Mouse (Mus musculus): ENCODE data around the gene Unc13d. TPM values are rescaled to one million over a fixed set of nuclear protein-coding genes. Genes with fewer than 3 reads are reported as not detected.

Unc13d gene
- total RNA-seq, 2 experiments from 2014 or later = 1.3 to 2.1 TPM

DNA sequence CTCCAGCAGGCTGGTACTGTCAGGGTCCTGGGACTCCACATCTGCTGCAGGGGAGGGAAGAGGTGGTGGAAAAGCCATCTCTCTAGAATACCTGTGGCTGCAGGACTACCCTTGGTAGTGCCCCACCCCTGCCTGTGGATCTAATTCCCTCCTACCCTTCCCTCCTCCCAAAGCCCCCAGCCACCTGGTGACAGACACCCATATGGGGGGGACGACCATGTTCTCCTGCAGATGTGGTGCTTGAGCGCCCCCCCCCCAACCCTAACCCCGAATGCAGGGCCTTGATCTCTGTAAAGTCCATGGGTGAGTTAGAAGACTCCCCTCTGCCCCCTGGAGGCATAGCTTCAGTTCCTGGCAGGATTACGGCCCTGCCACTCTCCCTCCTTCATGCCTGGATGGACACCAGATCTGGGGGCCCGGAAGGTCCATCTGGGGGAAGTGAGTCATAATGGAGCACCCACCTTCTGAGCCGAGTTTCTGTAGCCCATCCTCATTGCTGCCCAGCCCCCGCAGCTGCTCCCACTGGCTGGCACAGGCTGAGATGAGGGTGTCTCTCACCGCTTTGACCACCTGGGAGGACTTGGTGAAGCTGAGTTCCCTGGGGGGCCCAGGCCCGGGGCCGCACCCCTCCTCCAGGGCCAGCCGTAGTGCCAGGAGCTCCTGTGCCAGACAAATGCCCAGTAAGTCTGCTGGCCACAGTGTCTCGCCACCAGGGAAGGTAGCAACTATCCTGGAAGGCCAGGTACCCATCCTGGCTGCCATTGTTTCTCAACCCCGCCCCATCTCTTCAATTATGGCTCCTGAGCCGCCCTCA lies 29.4 kb upstream of the Unc13d start:
- DNase-seq (ENCODE audit: low spot score in 2 of 2) = no peak
- H3K27ac ChIP-seq = peak overlapping the region; percentile 28; the same call in 1 of the 2 replicates
- no peak overlapping the region for H3K4me3 ChIP-seq
- TF ChIP-seq CTCF (conservative IDR thresholded peaks at IDR 0.05) = peak; percentile 37

DNA sequence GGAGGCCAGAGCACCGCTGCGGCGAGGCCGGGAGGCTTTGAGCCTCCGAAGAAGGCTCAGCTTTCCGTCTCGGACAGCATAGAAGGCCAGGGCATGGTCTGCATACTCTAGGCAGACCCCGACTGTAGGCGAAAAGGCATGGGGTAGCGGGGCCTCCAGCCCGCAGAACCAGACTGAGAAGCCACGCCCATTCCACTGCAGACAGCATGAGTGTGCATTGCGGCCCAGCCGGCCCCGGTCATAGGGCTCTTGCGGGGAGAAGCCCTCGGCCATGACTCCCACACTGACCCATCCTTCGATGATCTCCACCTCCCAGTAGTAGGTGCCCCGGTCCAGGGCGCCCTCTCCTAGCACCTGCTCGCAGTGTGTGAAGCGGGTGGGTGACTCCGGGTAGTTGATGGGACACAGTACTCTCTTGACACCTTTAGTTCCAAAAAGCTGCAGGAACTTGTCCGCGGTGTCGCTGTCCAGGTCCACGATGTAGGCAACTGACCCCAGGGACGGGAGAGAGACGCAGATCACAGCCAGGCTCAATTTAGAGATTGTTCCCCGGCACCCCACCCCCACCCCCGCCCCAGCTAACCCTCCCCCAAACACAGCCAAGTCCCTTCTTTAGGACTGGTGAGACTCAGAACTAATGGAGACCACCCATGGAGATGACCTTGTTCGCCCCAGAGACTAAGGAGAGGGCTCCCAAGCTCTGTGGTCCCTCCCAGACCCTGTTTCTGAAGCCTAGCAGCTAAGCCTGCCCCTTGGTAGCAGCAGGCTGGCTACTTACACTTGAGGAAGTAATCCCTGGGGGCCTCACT lies 28.6 kb upstream of the Unc13d start:
- H3K27ac ChIP-seq = no peak overlapping the region
- no peak for DNase-seq (ENCODE audit: low spot score in 2 of 2)
- TF ChIP-seq CTCF (conservative IDR thresholded peaks at IDR 0.05) = no peak
- H3K4me3 ChIP-seq = no peak overlapping the region

DNA sequence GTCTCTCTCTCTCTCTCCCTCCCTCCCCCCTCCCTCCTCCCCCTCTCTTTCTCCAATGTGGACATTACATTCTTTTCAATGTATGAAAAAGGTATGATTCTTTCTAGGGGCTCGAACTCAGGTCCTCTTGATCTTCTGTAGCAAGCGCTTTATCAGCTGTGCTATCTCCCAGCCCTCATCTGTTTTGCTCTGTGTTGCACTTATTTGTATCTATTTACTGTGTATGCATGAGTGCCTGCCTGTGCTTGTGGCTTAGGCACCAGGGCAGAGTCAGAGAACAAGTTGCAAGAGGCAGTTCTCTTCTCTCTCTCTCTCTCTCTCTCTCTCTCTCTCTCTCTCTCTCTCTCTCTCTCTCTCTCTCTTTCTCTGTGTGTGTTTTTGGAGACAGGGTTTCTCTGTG lies 27.3 kb upstream of the Unc13d start:
- TF ChIP-seq CTCF (conservative IDR thresholded peaks at IDR 0.05) = no peak
- Histone ChIP-seq H3K27ac (no peak overlapping the region), H3K4me3 (no peak overlapping the region)
- no peak for DNase-seq (ENCODE audit: low spot score in 2 of 2)

GRCm38 (mm10) chr11:116104006-116104646 lies 26.4 kb upstream of the Unc13d start:
- no peak for DNase-seq (ENCODE audit: low spot score in 2 of 2)
- Histone ChIP-seq H3K27ac (peak overlapping the region; percentile 77), H3K4me3 (no peak overlapping the region)
- no peak for TF ChIP-seq CTCF (conservative IDR thresholded peaks at IDR 0.05)

- DNase-seq (ENCODE audit: low spot score in 2 of 2) = no peak
- H3K4me3 ChIP-seq = no peak overlapping the region
- peak overlapping the region; percentile 77; the same call in 1 of the 2 replicates for H3K27ac ChIP-seq
- TF ChIP-seq CTCF (conservative IDR thresholded peaks at IDR 0.05) = no peak
Measured at GRCm38 (mm10) chr11:116103572-116103971, 25.8 kb upstream of the Unc13d start.

GRCm38 (mm10) chr11:116102472-116102871 lies 24.7 kb upstream of the Unc13d start:
- DNase-seq (ENCODE audit: low spot score in 2 of 2) = no peak
- H3K27ac ChIP-seq = peak overlapping the region; percentile 85
- H3K4me3 ChIP-seq = no peak overlapping the region
- no peak for TF ChIP-seq CTCF (conservative IDR thresholded peaks at IDR 0.05)

GRCm38 (mm10) chr11:116101931-116102381 lies 24.2 kb upstream of the Unc13d start:
- DNase-seq (ENCODE audit: low spot score in 2 of 2) = no peak
- H3K4me3 ChIP-seq = no peak overlapping the region
- TF ChIP-seq CTCF (conservative IDR thresholded peaks at IDR 0.05) = peak; percentile 20; the same call in 1 of the 2 replicates
- peak overlapping the region; percentile 85 for H3K27ac ChIP-seq

DNA sequence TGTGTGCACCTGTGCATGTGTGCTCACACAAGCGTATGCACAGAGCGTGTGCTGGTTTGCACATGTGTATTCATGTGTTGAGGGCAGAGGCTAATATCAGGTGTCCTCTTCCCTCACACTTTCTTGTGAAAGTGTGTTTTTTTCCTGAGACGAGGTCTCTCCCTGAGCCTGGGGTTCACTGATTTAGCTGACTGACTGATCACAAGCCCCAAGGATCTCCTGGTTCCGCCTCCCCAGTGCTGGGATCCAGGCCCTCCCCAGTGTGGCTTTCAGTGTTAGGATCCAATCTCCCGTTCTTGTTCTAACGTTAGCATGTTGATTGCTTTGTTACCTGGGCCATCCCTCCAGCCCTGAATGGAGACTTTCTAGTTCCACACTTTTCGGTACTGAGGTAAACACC lies 23.1 kb upstream of the Unc13d start:
- Histone ChIP-seq H3K27ac (peak overlapping the region; percentile 85), H3K4me3 (no peak overlapping the region)
- DNase-seq (ENCODE audit: low spot score in 2 of 2) = no peak
- no peak for TF ChIP-seq CTCF (conservative IDR thresholded peaks at IDR 0.05)

- Histone ChIP-seq H3K4me3 (no peak overlapping the region), H3K27ac (no peak overlapping the region)
- TF ChIP-seq CTCF (conservative IDR thresholded peaks at IDR 0.05) = no peak
- no peak for DNase-seq (ENCODE audit: low spot score in 2 of 2)
Measured at GRCm38 (mm10) chr11:116100385-116100784, 22.6 kb upstream of the Unc13d start.

DNA sequence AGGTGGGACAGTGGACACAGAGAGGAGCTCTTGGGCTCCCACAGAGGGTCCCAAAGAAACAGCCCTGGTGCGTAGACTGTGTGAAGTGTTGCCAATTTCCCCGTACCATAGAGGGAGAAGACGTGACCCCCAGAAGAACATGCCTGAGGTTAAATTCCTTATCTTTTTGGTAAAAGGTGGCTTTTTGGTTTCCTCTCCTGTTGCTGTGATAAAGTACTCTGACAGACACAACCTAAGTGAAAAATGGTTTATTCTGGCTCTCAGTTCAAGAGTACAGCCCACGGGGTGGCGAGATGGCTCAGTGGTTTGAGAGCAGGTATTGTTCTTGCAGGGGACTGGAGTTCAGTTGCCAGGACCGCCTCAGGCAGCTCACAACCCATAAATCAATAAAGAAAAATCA lies 21.7 kb upstream of the Unc13d start:
- peak overlapping the region; percentile 11; the same call in 1 of the 2 replicates for H3K27ac ChIP-seq
- no peak for DNase-seq (ENCODE audit: low spot score in 2 of 2)
- H3K4me3 ChIP-seq = no peak overlapping the region
- TF ChIP-seq CTCF (conservative IDR thresholded peaks at IDR 0.05) = no peak

GRCm38 (mm10) chr11:116098711-116099460 lies 21.1 kb upstream of the Unc13d start:
- TF ChIP-seq CTCF (conservative IDR thresholded peaks at IDR 0.05) = no peak
- no peak for DNase-seq (ENCODE audit: low spot score in 2 of 2)
- Histone ChIP-seq H3K4me3 (no peak overlapping the region), H3K27ac (peak overlapping the region; percentile 11; the same call in 1 of the 2 replicates)
